Mouse (Mus musculus) midbrain, embryonic 15.5 days (tissue): ENCODE data around the gene Papss2. TPM values are rescaled to one million over a fixed set of nuclear protein-coding genes. Genes with fewer than 3 reads are reported as not detected.

ENCODE experiments used
- ATAC-seq: fragments of 200-750 bp; cut with Nextera tagmentation; replicated peaks from 2 replicates; pipeline ENCODE4 v1.8.0; 2017; ENCODE audit warnings: moderate TSS enrichment
- H3K27ac ChIP-seq: fragments of 300-500 bp; sonication (generic); 2 replicates; pipeline ENCODE4 v1.5.1; 2015; ENCODE audit warnings: mild to moderate bottlenecking, inconsistent platforms
- H3K27me3 ChIP-seq: fragments of 300-500 bp; sonication (generic); replicated peaks from 2 replicates; pipeline ENCODE4 v1.6.1; 2015; ENCODE audit warnings: inconsistent platforms
- H3K36me3 ChIP-seq: fragments of 300-500 bp; sonication (generic); replicated peaks from 2 replicates; pipeline ENCODE4 v1.6.1; 2015; ENCODE audit warnings: inconsistent platforms
- H3K4me1 ChIP-seq: fragments of 300-500 bp; sonication (generic); 2 replicates; pipeline ENCODE4 v1.6.1; 2015; ENCODE audit warnings: inconsistent platforms
- H3K4me2 ChIP-seq: fragments of 300-500 bp; sonication (generic); 2 replicates; pipeline ENCODE4 v1.6.1; 2015; ENCODE audit warnings: inconsistent platforms, mild to moderate bottlenecking, moderate library complexity
- H3K4me3 ChIP-seq: fragments of 300-500 bp; sonication (generic); 2 replicates; pipeline ENCODE4 v1.5.1; 2015; ENCODE audit warnings: mild to moderate bottlenecking, inconsistent platforms
- H3K9ac ChIP-seq: fragments of 300-500 bp; sonication (generic); 2 replicates; pipeline ENCODE4 v1.6.1; 2015; ENCODE audit warnings: mild to moderate bottlenecking, inconsistent platforms
- H3K9me3 ChIP-seq: fragments of 300-500 bp; sonication (generic); 2 replicates; pipeline ENCODE4 v1.6.1; 2016; ENCODE audit warnings: inconsistent platforms
- WGBS: fragments of 180-500 bp; shearing (Covaris S2); methylation state at CpG from one replicate; pipeline ENCODE4 v1.1.7; 2015; ENCODE audit warnings: mixed read lengths; 5-methylcytosine and 5-hydroxymethylcytosine counted together
- polyA plus RNA-seq: library from polyadenylated mRNA; unstranded; fragments of >200 nt; fragmentation: Nextera tagmentation; extraction: Ambion mirVana; gene quantifications from 2 replicates; pipeline ENCODE4 v1.2.1, GENCODE M21; 2015

Papss2 gene
- polyA plus RNA-seq, 1 experiment from 2014 or later, result 0.81 TPM

DNA sequence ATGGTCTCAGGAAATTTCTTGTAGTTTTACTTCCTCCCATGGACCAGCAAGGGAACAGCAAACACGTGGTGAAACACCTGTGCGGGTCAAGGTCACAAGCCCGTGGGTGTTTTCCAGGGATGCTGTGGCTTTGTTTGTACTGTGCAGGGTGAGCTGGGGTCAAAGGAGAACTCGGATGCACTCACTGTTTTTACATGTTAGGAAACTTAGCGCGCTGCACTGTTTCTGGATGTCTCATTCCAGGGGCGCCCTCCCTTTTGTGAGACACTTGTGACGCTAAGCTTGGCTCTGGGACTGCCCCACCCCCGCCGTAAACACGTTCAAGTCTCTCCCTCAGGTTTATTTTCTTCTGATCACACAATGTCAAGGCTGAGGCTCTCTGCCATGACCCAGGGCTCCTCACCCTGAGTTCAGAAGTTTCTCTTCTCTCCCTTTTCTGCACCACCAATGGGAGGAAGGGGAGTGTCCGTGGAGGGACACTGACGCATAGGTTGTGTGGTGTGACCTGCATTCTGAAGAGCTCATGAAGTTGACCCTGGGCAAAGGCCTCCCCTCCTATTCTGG is 31.3 kb downstream of the Papss2 start:
- H3K4me1 ChIP-seq, result no peaks in the 10 kb centered on the region
- no peak overlapping the region for H3K9ac ChIP-seq
- H3K4me3 ChIP-seq, result no peak overlapping the region
- no peaks in the 10 kb centered on the region for H3K27me3 ChIP-seq
- H3K27ac ChIP-seq, result no peak overlapping the region
- no peak for ATAC-seq
- WGBS, result 76% methylated on average over 12 of the region's 13 CpGs
- H3K36me3 ChIP-seq, result no peaks in the 10 kb centered on the region
- H3K4me2 ChIP-seq, result no peak overlapping the region
- no peaks in the 10 kb centered on the region for H3K9me3 ChIP-seq

DNA sequence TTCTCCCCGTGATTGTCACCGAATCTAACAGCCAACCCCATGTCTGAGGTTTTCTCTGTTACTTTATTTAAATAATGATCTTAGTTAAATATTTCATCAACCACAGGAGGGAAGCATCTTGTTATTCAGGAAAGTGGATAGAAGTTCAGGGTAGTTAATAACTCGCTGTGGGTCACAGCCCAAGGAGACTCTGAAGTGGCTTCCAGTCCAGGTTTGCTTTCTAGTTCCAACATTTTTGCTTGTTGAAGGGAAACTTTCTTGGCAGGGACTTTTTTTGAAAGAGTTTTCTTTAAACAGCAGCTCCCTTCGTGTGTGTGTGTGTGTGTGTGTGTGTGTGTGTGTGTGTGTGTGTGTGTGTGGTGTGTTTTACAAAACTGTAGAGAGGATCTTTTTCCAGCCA is 32.0 kb downstream of the Papss2 start:
- no peak overlapping the region for H3K4me3 ChIP-seq
- H3K4me1 ChIP-seq, result no peaks in the 10 kb centered on the region
- 86% methylated on average over 4 of the region's 4 CpGs for WGBS
- H3K9ac ChIP-seq, result no peak overlapping the region
- no peaks in the 10 kb centered on the region for H3K9me3 ChIP-seq
- H3K27me3 ChIP-seq, result no peaks in the 10 kb centered on the region
- H3K4me2 ChIP-seq, result no peak overlapping the region
- no peak overlapping the region for H3K27ac ChIP-seq
- no peak for ATAC-seq
- no peaks in the 10 kb centered on the region for H3K36me3 ChIP-seq

DNA sequence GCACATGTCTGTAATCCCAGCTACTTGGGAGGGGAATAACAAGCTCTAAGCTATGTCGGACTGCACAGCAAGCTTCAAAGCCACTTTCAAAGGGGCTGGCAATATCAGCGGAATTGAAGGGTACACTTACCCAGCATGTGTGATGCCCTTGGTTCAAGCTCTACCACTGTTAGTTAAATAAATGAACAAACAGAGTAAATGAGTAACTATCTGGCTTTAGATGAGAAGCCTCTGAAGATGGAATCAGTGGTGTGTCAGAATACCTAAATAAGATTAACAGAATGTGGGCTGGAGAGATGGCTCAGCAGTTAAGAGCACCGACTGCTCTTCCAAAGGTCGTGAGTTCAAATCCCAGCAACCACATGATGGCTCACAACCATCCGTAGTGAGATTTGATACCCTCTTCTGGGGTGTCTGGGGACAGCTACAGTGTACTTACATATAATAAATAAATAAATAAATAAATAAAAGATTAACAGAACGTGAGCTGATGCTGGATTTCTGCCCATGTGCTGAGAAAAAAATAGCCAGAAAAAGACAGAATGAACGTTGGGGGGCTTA is 33.1 kb downstream of the Papss2 start:
- Histone ChIP-seq H3K4me3 (no peak overlapping the region), H3K9me3 (no peaks in the 10 kb centered on the region), H3K27me3 (no peaks in the 10 kb centered on the region), H3K4me1 (no peaks in the 10 kb centered on the region), H3K9ac (no peak overlapping the region), H3K36me3 (no peaks in the 10 kb centered on the region), H3K27ac (no peak overlapping the region), H3K4me2 (no peak overlapping the region)
- 83% methylated on average over 7 of the region's 7 CpGs for WGBS
- no peak for ATAC-seq

DNA sequence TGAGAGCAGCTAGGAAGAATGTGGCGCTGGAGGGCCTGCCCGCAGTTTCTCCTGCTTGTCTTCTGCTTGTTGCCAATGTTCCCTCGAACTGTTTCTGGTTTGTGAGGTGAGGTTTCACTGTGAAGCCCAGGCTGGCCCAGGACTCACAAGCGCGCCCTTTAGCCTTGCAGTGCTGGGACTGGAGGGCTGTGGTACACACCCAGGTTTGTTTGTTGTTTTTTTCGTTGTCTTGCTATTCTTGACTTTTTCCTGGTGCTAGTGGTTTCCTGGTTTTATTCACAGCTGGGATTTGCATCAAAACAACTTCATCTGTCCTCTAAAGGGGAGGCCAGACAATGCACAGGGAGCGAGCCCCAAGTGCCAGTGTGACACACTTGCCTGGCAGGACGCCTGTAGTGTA is 39.3 kb downstream of the Papss2 start:
- 68% methylated on average over 8 of the region's 8 CpGs for WGBS

DNA sequence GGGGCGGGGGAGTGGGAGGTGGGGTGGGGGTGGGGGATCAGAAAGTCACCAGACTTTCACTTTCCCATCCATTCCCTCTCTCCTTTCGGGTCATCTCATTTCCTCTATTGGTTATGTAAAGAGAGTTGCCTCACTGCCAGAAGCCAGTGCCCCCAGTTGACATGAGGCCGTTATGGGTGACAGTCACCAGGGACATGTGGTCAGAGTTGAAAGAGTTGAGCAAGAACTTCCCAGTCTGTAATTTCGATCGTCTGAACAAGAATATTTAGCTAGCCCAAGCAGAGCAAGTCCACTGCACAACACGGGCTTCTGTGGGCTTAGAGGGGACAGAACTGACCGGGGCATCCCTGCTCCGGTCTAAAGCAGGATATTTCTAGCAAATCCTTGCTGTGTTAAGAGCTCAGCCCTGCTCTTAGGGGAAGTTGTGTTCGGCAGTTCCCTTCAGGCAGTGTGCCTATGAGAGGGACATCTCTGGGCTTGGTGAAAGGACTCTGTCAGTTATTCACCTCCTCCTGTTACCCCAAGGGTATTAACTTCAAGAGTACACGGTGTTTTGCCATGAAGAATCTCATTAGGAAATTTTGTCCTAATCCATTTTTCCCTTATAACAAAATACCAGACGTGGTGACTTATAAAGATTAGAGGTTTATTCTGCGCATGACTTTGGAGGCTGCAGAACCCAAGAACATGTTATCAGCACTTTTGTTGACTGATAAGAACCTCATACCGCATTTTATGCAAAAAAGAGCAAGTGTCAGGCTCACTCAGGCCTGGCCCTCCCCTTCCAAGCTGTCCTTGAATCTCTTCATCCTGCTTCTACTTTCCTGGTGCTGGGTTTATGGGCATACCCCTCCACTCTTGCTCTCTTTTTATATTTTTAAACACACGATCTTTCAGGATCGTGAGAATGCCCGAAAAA is 42.0 kb downstream of the Papss2 start:
- WGBS, result 56% methylated on average over 15 of the region's 16 CpGs
- Histone ChIP-seq H3K27ac (no peak overlapping the region), H3K36me3 (no peaks in the 10 kb centered on the region), H3K4me2 (peak overlapping the region; percentile 14), H3K27me3 (no peaks in the 10 kb centered on the region), H3K9me3 (no peaks in the 10 kb centered on the region), H3K9ac (no peak overlapping the region), H3K4me3 (no peak overlapping the region), H3K4me1 (0 out of 2 replicates have a peak, but pooled peaks cover 4% of the 10 kb centered on the region)
- peak; percentile 34; the same call in 1 of the 2 replicates for ATAC-seq

More for the DNA sequence above, 39.3 kb downstream of the Papss2 start:
- Histone ChIP-seq H3K4me3 (no peak overlapping the region), H3K4me2 (no peak overlapping the region), H3K9me3 (no peaks in the 10 kb centered on the region), H3K27me3 (no peaks in the 10 kb centered on the region), H3K27ac (no peak overlapping the region), H3K9ac (no peak overlapping the region), H3K36me3 (no peaks in the 10 kb centered on the region), H3K4me1 (0 out of 2 replicates have a peak, but pooled peaks cover 4% of the 10 kb centered on the region)
- ATAC-seq, result no peak

DNA sequence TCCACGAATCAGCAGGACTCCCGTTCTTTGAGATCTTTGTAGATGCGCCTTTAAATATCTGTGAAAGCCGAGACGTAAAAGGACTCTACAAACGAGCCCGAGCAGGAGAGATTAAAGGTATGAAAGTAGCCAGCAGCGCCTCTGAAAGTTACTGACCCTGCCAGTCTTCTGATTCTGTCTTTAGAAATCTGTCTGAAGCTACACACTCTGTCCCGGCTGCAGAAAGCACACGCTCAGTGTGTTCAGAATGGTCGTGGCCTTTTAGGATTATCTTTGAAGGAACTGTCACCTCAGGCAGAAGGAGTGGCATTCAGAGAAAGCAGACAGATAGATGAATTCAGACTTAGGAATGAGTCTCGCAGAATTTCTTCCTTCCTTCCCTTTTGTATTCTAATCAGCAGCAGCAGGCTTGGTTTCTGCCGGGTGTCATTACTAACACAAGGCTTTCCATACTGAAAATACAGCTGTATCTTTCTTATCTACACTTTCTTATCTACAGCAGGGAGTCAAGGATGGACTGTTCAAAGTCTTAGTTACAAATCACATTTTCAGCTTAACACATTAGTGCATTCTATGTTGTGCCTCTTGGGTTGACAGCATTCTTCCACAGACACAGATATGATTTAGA is 42.8 kb downstream of the Papss2 start:
- Histone ChIP-seq H3K9ac (no peak overlapping the region), H3K9me3 (no peaks in the 10 kb centered on the region), H3K4me3 (no peak overlapping the region), H3K36me3 (no peaks in the 10 kb centered on the region), H3K4me1 (0 out of 2 replicates have a peak, but pooled peaks cover 4% of the 10 kb centered on the region), H3K27me3 (no peaks in the 10 kb centered on the region), H3K4me2 (peak overlapping the region; percentile 14), H3K27ac (no peak overlapping the region)
- WGBS, result 21% methylated on average over 13 of the region's 13 CpGs
- ATAC-seq, result peak; percentile 69

DNA sequence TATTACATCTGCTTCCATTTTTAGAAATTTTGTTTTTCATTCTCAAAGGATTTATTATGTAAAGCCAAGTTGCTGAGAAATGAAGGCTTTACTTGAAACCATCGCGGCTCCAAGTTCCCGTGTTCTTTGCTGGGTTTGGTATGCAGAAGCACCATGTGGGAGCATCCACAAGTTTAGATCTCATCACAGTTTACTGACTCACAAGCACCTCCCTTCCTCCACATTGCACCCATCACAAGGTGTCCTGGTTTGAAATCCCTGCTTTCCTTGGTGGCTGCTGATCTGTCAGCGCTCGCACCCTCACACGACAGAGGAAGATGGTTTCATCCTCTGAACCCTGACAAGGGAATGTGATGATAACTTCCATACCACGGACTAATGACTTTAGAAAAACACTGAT is 45.9 kb downstream of the Papss2 start:
- Histone ChIP-seq H3K4me2 (no peak overlapping the region), H3K9me3 (no peaks in the 10 kb centered on the region), H3K4me1 (0 out of 2 replicates have a peak, but pooled peaks cover 4% of the 10 kb centered on the region), H3K27ac (no peak overlapping the region), H3K27me3 (no peaks in the 10 kb centered on the region), H3K36me3 (no peaks in the 10 kb centered on the region), H3K4me3 (no peak overlapping the region), H3K9ac (no peak overlapping the region)
- ATAC-seq, result 0 out of 2 replicates have a peak, but pooled peaks have one; percentile 22
- 73% methylated on average over 7 of the region's 7 CpGs for WGBS

DNA sequence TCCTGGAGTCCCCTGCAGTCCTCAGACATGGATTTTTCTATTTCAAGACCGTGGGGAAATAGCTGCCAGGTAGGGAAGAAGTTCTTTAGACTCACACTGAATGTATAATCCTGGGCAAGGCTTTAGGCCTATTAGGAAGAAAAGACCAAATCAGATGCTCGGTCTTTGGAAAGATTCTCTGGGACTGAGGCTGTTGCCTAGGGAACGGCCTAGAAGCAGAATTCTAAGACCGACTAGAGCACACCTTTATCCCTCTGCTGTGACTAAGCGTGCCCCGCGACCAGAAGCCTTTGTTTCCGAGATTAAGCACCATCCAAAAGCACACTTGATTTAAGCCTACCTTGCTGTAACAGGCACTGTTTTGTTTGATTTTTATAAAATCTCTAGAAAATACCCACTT is 46.4 kb downstream of the Papss2 start:
- peak; percentile 35; the same call in 1 of the 2 replicates for ATAC-seq
- no peak overlapping the region for H3K27ac ChIP-seq
- H3K36me3 ChIP-seq, result no peaks in the 10 kb centered on the region
- no peaks in the 10 kb centered on the region for H3K27me3 ChIP-seq
- H3K9ac ChIP-seq, result no peak overlapping the region
- H3K4me1 ChIP-seq, result 0 out of 2 replicates have a peak, but pooled peaks cover 4% of the 10 kb centered on the region
- WGBS, result 16% methylated on average over 8 of the region's 8 CpGs
- no peaks in the 10 kb centered on the region for H3K9me3 ChIP-seq
- H3K4me2 ChIP-seq, result no peak overlapping the region
- no peak overlapping the region for H3K4me3 ChIP-seq

DNA sequence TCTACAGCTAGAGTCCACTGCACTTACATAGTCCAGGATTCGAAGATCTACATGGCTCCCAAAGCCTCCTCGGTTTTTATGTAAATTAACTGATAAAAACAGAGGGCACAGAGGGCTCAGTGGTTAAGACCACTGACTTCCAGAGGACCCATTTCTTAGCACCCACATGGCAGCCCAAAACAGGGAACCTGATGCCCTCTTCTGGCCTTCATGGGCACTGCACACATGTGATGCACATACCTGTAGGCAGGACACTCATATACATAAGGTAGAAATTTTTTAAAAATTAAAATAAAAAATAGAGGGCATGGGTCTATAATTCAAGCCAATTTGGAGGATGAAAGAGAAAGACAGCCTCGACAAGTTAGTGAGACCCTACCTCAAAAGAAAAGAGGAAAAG is 48.1 kb downstream of the Papss2 start:
- no peak for ATAC-seq
- no peaks in the 10 kb centered on the region for H3K36me3 ChIP-seq
- no peaks in the 10 kb centered on the region for H3K27me3 ChIP-seq
- 93% methylated on average over 3 of the region's 3 CpGs for WGBS
- H3K27ac ChIP-seq, result no peak overlapping the region
- no peak overlapping the region for H3K4me2 ChIP-seq
- no peak overlapping the region for H3K9ac ChIP-seq
- H3K9me3 ChIP-seq, result no peaks in the 10 kb centered on the region
- H3K4me3 ChIP-seq, result no peak overlapping the region
- peaks cover 7% of the 10 kb centered on the region for H3K4me1 ChIP-seq

DNA sequence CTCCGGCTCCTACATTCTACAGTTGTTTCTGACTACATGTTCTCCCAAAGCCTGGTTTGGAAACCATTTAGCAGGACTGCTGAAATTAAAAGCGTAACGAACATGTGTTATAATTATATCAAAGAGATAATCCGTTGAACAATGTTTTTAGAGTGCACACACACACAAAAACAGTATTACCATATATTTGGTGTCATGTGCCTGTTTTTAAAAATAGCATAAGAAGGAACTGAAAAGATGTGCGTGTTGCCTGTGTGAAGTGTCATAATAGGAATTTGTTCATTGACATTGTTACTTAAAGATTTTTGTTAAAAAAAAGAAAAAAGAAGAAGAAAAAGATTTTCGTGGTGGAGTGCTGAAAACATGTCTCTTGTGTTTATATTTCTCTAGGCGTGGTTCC is 50.3 kb downstream of the Papss2 start:
- H3K9ac ChIP-seq, result no peak overlapping the region
- no peaks in the 10 kb centered on the region for H3K9me3 ChIP-seq
- no peak overlapping the region for H3K27ac ChIP-seq
- no peaks in the 10 kb centered on the region for H3K36me3 ChIP-seq
- no peak overlapping the region for H3K4me2 ChIP-seq
- H3K4me3 ChIP-seq, result no peak overlapping the region
- no peaks in the 10 kb centered on the region for H3K27me3 ChIP-seq
- ATAC-seq, result no peak
- peaks cover 7% of the 10 kb centered on the region for H3K4me1 ChIP-seq
- 91% methylated on average over 7 of the region's 7 CpGs for WGBS

DNA sequence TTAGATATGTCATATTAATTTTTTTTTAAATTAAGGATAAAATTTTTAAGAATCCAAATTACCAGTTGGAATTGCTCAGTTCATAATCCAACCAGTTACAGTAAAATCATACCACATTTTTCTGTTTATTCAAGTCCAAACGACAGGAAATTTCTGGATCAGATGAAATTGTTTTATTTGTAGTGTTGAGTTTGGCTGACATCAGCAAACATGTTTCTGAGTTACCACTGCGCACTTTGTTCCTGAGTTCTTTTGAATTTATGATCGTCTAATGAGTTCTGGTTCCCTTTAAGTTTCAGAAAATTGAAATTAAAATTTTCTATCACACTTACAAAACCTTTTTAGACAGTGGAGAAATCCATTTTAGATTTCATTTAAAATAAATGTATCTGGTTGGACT is 50.8 kb downstream of the Papss2 start:
- Histone ChIP-seq H3K4me3 (no peak overlapping the region), H3K27me3 (no peaks in the 10 kb centered on the region), H3K4me2 (no peak overlapping the region), H3K9me3 (no peaks in the 10 kb centered on the region), H3K9ac (no peak overlapping the region), H3K27ac (no peak overlapping the region), H3K36me3 (no peaks in the 10 kb centered on the region), H3K4me1 (peaks cover 7% of the 10 kb centered on the region)
- WGBS, result 92% methylated on average over 3 of the region's 3 CpGs
- no peak for ATAC-seq

DNA sequence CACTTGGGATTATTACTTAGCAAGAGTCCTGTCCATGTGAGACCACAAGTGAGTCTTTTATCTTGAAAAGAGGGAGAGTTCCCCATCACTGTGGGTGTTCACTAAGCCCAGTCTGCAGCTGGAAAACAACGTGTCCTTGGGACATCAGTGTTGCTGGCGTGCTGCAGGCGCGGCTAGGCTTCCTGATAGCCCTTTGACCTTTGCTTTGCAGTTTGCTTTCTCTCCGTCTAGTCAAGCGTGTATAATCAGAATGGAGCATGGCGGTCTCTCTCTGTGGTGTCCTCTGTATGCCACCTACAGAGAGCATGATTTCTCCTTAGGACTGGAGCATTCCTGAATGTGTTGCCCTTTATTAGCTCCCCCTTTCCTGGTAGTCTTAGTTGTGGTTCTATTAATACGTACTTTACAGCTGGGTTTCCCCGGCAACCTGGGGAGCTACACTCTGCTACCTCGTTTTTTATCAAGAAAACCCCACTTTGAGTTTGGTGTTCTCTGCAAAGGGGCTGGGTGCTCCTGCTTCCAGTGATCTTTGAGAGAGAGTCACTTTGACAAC is 52.5 kb downstream of the Papss2 start:
- peaks cover 7% of the 10 kb centered on the region for H3K4me1 ChIP-seq
- no peak overlapping the region for H3K27ac ChIP-seq
- H3K4me2 ChIP-seq, result peak overlapping the region; percentile 24; the same call in 1 of the 2 replicates
- no peaks in the 10 kb centered on the region for H3K36me3 ChIP-seq
- no peaks in the 10 kb centered on the region for H3K27me3 ChIP-seq
- WGBS, result 12% methylated on average over 10 of the region's 10 CpGs
- H3K4me3 ChIP-seq, result no peak overlapping the region
- ATAC-seq, result no peak
- no peak overlapping the region for H3K9ac ChIP-seq
- H3K9me3 ChIP-seq, result no peaks in the 10 kb centered on the region
